ENCODE assay signal across 9 mouse cellular contexts in the genomic region with DNA sequence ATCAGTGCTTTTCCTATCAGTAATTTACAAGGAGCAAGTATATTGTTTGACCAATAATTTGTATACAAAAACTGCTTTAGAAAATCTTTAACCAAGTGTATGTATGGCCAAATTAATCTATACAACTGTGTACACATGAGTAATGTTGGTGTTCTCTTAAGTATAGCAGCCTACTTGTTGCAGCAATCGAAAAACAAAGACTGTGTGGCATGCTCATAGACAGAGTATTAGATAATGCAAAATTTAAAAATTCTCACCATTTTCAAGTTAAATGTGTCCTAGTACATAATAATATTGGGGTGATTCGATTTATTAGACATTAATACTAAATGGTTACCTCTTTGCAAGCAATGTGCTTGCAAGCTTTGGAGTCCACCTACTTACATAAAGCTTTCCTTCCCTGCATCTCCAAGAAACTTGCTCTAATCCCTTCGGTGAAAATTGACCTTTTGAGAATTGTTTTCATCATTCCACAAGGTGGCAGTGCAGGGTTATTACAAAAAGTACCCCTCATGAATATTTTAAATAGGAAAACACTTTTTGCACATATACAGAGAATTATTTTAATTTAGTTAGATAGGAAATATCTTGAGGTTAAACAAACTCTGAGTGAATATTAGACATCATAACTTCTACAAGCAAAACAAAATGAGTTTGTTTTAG.
DNase-seq lines count a peak whose midpoint lies in the region; ATAC-seq and TF ChIP-seq lines count a peak whose summit lies in the region.
"Had no signal": no experiment of that assay in that cellular context is flagged by ENCODE, and none has a peak within 500 bp of the region (broad histone marks: within the 10 kb centered on the region; RNA-seq: fewer than 3 reads in every experiment).

No protein-coding gene starts in this region.

- 32% methylated on average over 3 of the region's 3 CpGs for WGBS in forebrain, embryonic 13.5 days

- no peak overlapping the region for H3K4me2 ChIP-seq in forebrain, embryonic 13.5 days
- H3K4me2 ChIP-seq: stomach, embryonic 15.5 days had no signal

- DNase-seq in layer of hippocampus, adult 11-12 months (ENCODE audit: low spot score): peak; percentile 14
- no peak for DNase-seq in layer of hippocampus, adult 8-10 months (ENCODE audit: low spot score in 2 of 2)
- peak; percentile 45 for DNase-seq in A20 (ENCODE audit: low read depth, low spot score)
- DNase-seq in ES-E14 (ENCODE audit: low read depth, low spot score): peak; percentile 15
- DNase-seq in gastrocnemius, adult 2 months: no peak
- no peak for DNase-seq in adrenal gland, adult 18-20 months (ENCODE audit: low spot score in 2 of 2)
- no peak for DNase-seq in gastrocnemius, adult 8-10 months (ENCODE audit: low spot score in 2 of 2)

- H3K9me3 ChIP-seq in ES-E14 (ENCODE audit: control insufficient read depth, insufficient read depth, low read depth, low read length): no peaks in the 10 kb centered on the region
- no peaks in the 10 kb centered on the region for H3K9me3 ChIP-seq in forebrain, embryonic 13.5 days (replicated peaks)
- H3K9me3 ChIP-seq: stomach, embryonic 15.5 days had no signal

- H3K27me3 ChIP-seq in forebrain, embryonic 13.5 days: no peaks in the 10 kb centered on the region
- H3K27me3 ChIP-seq: stomach, embryonic 15.5 days had no signal

- intact Hi-C loops in gastrocnemius, adult 2 months (cut with DNase I): no loop called here

- H3K9ac ChIP-seq in ES-E14 (ENCODE audit: insufficient read depth, low read depth, low read length, poor library complexity, severe bottlenecking): no peak overlapping the region
- H3K9ac ChIP-seq in forebrain, embryonic 13.5 days: no peak overlapping the region
- H3K9ac ChIP-seq: stomach, embryonic 15.5 days had no signal

- in situ Hi-C loops in ES-E14 (cut with MboI; ENCODE audit: low sequenced_read_pairs in 2 of 2, unreplicated experiment in 2 of 2): no loop called here

- no peak overlapping the region for H3K27ac ChIP-seq in ES-E14 (ENCODE audit: insufficient read depth, low read depth, low read length, poor library complexity, severe bottlenecking)
- H3K27ac ChIP-seq in forebrain, embryonic 13.5 days: no peak overlapping the region
- H3K27ac ChIP-seq in gastrocnemius, adult 2 months: no peak overlapping the region
- H3K27ac ChIP-seq: stomach, embryonic 15.5 days had no signal

- no peak overlapping the region for H3K4me3 ChIP-seq in ES-E14 (ENCODE audit: insufficient read depth in 1 of 2, low read depth in 1 of 2, low read length in 2 of 2, poor library complexity in 1 of 2, severe bottlenecking in 1 of 2)
- no peak overlapping the region for H3K4me3 ChIP-seq in forebrain, embryonic 13.5 days
- no peak overlapping the region for H3K4me3 ChIP-seq in gastrocnemius, adult 2 months
- H3K4me3 ChIP-seq: stomach, embryonic 15.5 days had no signal

- no peaks in the 10 kb centered on the region for H3K4me1 ChIP-seq in ES-E14 (ENCODE audit: control insufficient read depth in 2 of 2, insufficient read depth in 2 of 2, low read length in 2 of 2, poor library complexity in 1 of 2)
- no peaks in the 10 kb centered on the region for H3K4me1 ChIP-seq in forebrain, embryonic 13.5 days
- H3K4me1 ChIP-seq: stomach, embryonic 15.5 days had no signal

- peak; percentile 62 for ATAC-seq in forebrain, embryonic 13.5 days

- no peak; the same call in 1 of the 2 replicates for TF ChIP-seq CTCF in gastrocnemius, adult 2 months (IDR thresholded peaks at IDR 0.05)

- H3K36me3 ChIP-seq in ES-E14 (ENCODE audit: control insufficient read depth, insufficient read depth, low read length, poor library complexity, severe bottlenecking): no peaks in the 10 kb centered on the region
- H3K36me3 ChIP-seq in forebrain, embryonic 13.5 days (ENCODE audit: poor library complexity, severe bottlenecking): no peaks in the 10 kb centered on the region
- H3K36me3 ChIP-seq: stomach, embryonic 15.5 days had no signal

TF ChIP-seq in ES-E14, 5 proteins besides CTCF, POLR2A, EP300 and RAD21:
- TF ChIP-seq ZNF384 (IDR thresholded peaks at IDR 0.05; ENCODE audit: low read depth, low read length): no peak
- TF ChIP-seq CHD2 (IDR thresholded peaks at IDR 0.05; ENCODE audit: low read depth, low read length): no peak

Comparison
In these comparisons a context has a peak if more than half of its experiments do, and no peak if none do; other contexts are left out.
1. DNase-seq: peak in layer of hippocampus, adult 11-12 months (single experiment), A20 (single experiment) and ES-E14 (single experiment); none in layer of hippocampus, adult 8-10 months (0 of 2), gastrocnemius, adult 2 months (single experiment), adrenal gland, adult 18-20 months (0 of 2) and gastrocnemius, adult 8-10 months (0 of 2).